Mouse (Mus musculus) CH12.LX (cell line): ENCODE measurements around the gene Hoxa13. TPM values are rescaled to one million over a fixed set of nuclear protein-coding genes. Genes with fewer than 3 reads are reported as not detected.

Source experiments
- DNase-seq: peaks from one replicate; pipeline ENCODE4 v3.0.0-alpha.2; 2013; ENCODE audit errors: extremely low read depth
- H3K27ac ChIP-seq: 2 replicates; pipeline ENCODE4 v1.5.1; 2012; ENCODE audit warnings: low read depth, mild to moderate bottlenecking, control low read depth, moderate library complexity; ENCODE audit not compliant: insufficient read depth
- H3K27me3 ChIP-seq: replicated peaks from 2 replicates; pipeline ENCODE3; 2012; ENCODE audit warnings: inconsistent platforms
- H3K36me3 ChIP-seq, 2 experiments: replicated peaks in 1 of 2; 2 replicates each; pipeline versions ENCODE3 to v1.6.1; 2012; ENCODE audit warnings: inconsistent platforms in 1 of 2, low read length in 1 of 2, mild to moderate bottlenecking in 1 of 2, mixed read lengths in 1 of 2, moderate library complexity in 1 of 2; ENCODE audit not compliant: control insufficient read depth in 1 of 2, insufficient read depth in 1 of 2
- H3K4me1 ChIP-seq, 2 experiments: 2 replicates each; pipeline ENCODE4 v1.6.1; 2012; ENCODE audit warnings: inconsistent platforms in 1 of 2, moderate library complexity in 1 of 2; ENCODE audit not compliant: insufficient read depth in 2 of 2, control insufficient read depth in 1 of 2
- H3K4me2 ChIP-seq: 2 replicates; pipeline ENCODE4 v1.6.1; 2012; ENCODE audit warnings: low read depth, mild to moderate bottlenecking, control low read depth; ENCODE audit not compliant: poor library complexity, insufficient read depth, severe bottlenecking
- H3K4me3 ChIP-seq, 3 experiments: fragments of 150-350 bp in 1 of 3; sonication (generic) in 1 of 3; replicated peaks in 1 of 3; 2 replicates each; pipeline versions ENCODE3 to v1.5.1; 2011 to 2012; ENCODE audit warnings: low read depth in 2 of 3, low read length in 2 of 3, mild to moderate bottlenecking in 2 of 3, moderate library complexity in 2 of 3, control low read depth in 1 of 3, improper control_type of control experiment in 1 of 3, inconsistent platforms in 1 of 3, mixed read lengths in 1 of 3; ENCODE audit not compliant: poor library complexity in 1 of 3
- H3K79me2 ChIP-seq: replicated peaks from 2 replicates; pipeline ENCODE4 v1.6.1; 2012; ENCODE audit warnings: mild to moderate bottlenecking, moderate library complexity; ENCODE audit not compliant: control insufficient read depth, poor library complexity, insufficient read depth, severe bottlenecking; ENCODE audit errors: extremely low read depth
- H3K9ac ChIP-seq: 2 replicates; pipeline ENCODE4 v1.6.1; 2012; ENCODE audit warnings: low read depth, mild to moderate bottlenecking, control low read depth, moderate library complexity; ENCODE audit not compliant: insufficient read depth
- H3K9me3 ChIP-seq: replicated peaks from 2 replicates; pipeline ENCODE3; 2012; ENCODE audit warnings: low read length, inconsistent platforms, mixed read lengths
- CHD1 ChIP-seq: IDR thresholded peaks from 2 replicates; pipeline ENCODE4 v1.6.1; 2012; ENCODE audit warnings: low read depth, low read length, improper control_type of control experiment, inconsistent platforms
- CTCF ChIP-seq, 2 experiments: IDR thresholded peaks in 1 of 2; conservative IDR thresholded peaks in 1 of 2; 2 replicates each; pipeline ENCODE4 v1.5.1; 2011 to 2012; ENCODE audit warnings: low read depth in 2 of 2, low read length in 2 of 2, improper control_type of control experiment in 1 of 2, inconsistent platforms in 1 of 2, mild to moderate bottlenecking in 1 of 2, moderate library complexity in 1 of 2
- E2F4 ChIP-seq: IDR thresholded peaks from 2 replicates; pipeline ENCODE4 v1.6.1; 2011; ENCODE audit warnings: low read depth, low read length, improper control_type of control experiment; ENCODE audit not compliant: insufficient replicate concordance
- EP300 ChIP-seq: IDR thresholded peaks from 2 replicates; pipeline ENCODE4 v1.6.1; 2011; ENCODE audit warnings: low read length, improper control_type of control experiment
- ETS1 ChIP-seq: conservative IDR thresholded peaks from 2 replicates; pipeline ENCODE4 v1.6.1; 2012; ENCODE audit warnings: low read depth, mild to moderate bottlenecking, inconsistent platforms, low read length, improper control_type of control experiment, moderate library complexity
- GABPA ChIP-seq: IDR thresholded peaks from 2 replicates; pipeline ENCODE4 v1.6.1; 2012; ENCODE audit warnings: low read depth, low read length, improper control_type of control experiment, inconsistent platforms; ENCODE audit not compliant: insufficient replicate concordance
- MAFK ChIP-seq: IDR thresholded peaks from 2 replicates; pipeline ENCODE4 v1.6.1; 2011; ENCODE audit warnings: low read length, improper control_type of control experiment; ENCODE audit not compliant: insufficient replicate concordance
- MXI1 ChIP-seq: IDR thresholded peaks from 2 replicates; pipeline ENCODE4 v1.6.1; 2011; ENCODE audit warnings: mild to moderate bottlenecking, low read depth, low read length, improper control_type of control experiment
- POLR2AphosphoS2 ChIP-seq: IDR thresholded peaks from 2 replicates; pipeline ENCODE4 v1.6.1; 2011; ENCODE audit warnings: low read depth, low read length, improper control_type of control experiment
- RAD21 ChIP-seq: IDR thresholded peaks from 2 replicates; pipeline ENCODE4 v1.6.1; 2011; ENCODE audit warnings: low read depth, mild to moderate bottlenecking, low read length, improper control_type of control experiment, moderate library complexity
- RCOR1 ChIP-seq: conservative IDR thresholded peaks from 2 replicates; pipeline ENCODE4 v1.6.1; 2012; ENCODE audit warnings: low read depth, mild to moderate bottlenecking, inconsistent platforms, low read length, improper control_type of control experiment
- SMC3 ChIP-seq: IDR thresholded peaks from 2 replicates; pipeline ENCODE4 v1.6.1; 2011; ENCODE audit warnings: low read depth, low read length, improper control_type of control experiment
- ZMIZ1 ChIP-seq: IDR thresholded peaks from 2 replicates; pipeline ENCODE4 v1.6.1; 2012; ENCODE audit warnings: low read depth, mild to moderate bottlenecking, inconsistent platforms, low read length, improper control_type of control experiment
- ZNF384 ChIP-seq: IDR thresholded peaks from 2 replicates; pipeline ENCODE4 v1.6.1; 2012; ENCODE audit warnings: low read depth, low read length, improper control_type of control experiment, inconsistent platforms
- dilution Hi-C: fragments of 300-500 bp; cut with MboI; formaldehyde crosslinking; loops from 2 replicates; pipeline ENCODE4 v1.14.3; 2020; ENCODE audit warnings: low sequenced_read_pairs; ENCODE audit not compliant: extremely low pct_unique_long_range_greater_than_20kb, extremely low pct_ligation_motif_present
- in situ Hi-C: fragments of 300-500 bp; cut with MboI; formaldehyde crosslinking; loops from 3 replicates; pipeline ENCODE4 v1.14.3; 2019; ENCODE audit warnings: low sequenced_read_pairs, low pct_ligation_motif_present, low pct_unique_long_range_greater_than_20kb, mixed read lengths
- polyA plus RNA-seq: library from polyadenylated mRNA; unstranded; fragments of >175 nt; gene quantifications from 2 replicates; pipeline ENCODE4 v1.2.1, GENCODE M21; 2012; ENCODE audit warnings: low read depth; ENCODE audit not compliant: insufficient read length
- total RNA-seq, 2 experiments: library from RNA; depleted of rRNA; stranded (reverse); fragments of 300-350 nt in 1 of 2; fragments of >200 nt in 1 of 2; gene quantifications; 2 replicates each; pipeline ENCODE4 v1.2.3; 2012 to 2014

Gene Hoxa13
- total and polyA plus RNA-seq, 3 experiments: 0.17 TPM; not detected in 2

DNA sequence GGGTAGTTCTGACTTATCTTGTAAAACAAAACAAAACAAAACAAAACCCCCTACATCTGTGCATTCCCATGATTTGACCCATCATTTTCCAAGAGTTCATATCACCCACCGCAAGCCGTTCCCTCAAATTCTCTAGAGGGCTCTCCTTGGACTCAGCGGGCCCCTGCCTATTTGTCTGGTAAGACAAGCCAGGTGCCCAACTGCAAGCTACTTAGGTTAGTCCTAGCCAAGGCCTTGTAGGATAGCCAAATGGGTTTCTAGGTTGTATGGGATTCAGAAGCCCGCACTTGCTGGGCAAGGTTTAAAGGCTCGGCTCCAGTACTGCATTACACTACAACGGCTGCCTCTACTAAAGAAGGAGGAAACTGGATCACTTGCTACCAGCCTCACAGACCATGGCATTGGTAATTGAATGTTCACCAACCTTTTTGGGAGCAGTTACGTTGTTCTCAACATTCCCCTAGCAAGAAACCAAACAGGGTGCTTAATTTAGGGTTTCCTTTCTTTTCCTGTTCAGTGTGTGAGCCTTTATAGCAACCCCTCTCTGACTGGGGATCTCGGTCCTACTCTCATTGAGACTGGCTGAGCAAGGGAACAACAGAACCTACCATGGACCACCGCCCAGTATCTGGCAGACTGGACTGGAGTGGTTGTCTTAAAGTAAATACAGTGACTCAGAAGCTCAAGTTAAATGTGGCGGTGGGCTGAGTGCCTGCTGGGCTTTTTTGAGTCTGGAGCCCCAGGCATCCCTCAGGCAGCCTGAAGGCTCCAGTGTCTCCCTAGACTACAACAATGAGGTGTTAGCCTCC, 23.1 kb downstream of the Hoxa13 start:
- in situ Hi-C loops: no loop called here
- DNase-seq: no peak
- Histone ChIP-seq H3K9ac (no peak overlapping the region), H3K4me2 (no peak overlapping the region), H3K36me3 (peaks cover 3 to 42% of the 10 kb centered on the region in 2 experiments), H3K27ac (no peak overlapping the region), H3K27me3 (no peaks in the 10 kb centered on the region), H3K4me1 (peaks cover 0 to 12% of the 10 kb centered on the region in 2 experiments; a peak in 2 of 4 replicates), H3K9me3 (peaks cover 33% of the 10 kb centered on the region), H3K4me3 (no peak overlapping the region), H3K79me2 (no peaks in the 10 kb centered on the region)
- TF ChIP-seq CHD1 (no peak), GABPA (no peak), EP300 (no peak), POLR2AphosphoS2 (no peak), ETS1 (no peak), ZNF384 (no peak), RAD21 (no peak), ZMIZ1 (no peak), CTCF (conservative IDR thresholded peaks at IDR 0.05 in 1 of 2, IDR thresholded peaks at IDR 0.05 in 1 of 2; ENCODE audit: low read depth in 2 of 2, low read length in 2 of 2) (no peak), MAFK (no peak)
- dilution Hi-C loops: no loop called here

DNA sequence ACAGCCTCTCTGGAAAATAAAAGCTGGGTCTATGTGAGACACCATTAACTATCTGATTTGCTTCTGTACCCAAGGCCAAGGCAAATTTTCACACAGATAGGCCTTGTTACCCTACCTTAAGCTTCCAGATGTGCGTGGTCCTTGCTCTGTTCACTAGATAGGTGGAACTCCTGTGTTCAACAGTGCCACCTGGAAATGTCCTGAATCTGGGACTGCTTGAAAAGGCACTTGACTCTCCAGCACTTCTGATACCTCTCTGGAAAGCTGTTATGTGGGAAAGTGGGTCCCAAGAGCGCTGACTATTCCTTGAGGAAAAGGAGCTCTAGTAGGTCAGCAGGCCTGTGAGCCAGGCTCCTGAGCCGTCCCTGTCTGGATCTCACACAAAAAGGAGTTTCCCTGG, 23.9 kb downstream of the Hoxa13 start:
- no peak for TF ChIP-seq E2F4
- TF ChIP-seq MXI1: no peak
- no peak for TF ChIP-seq RCOR1
- TF ChIP-seq POLR2AphosphoS2: no peak
- no peak for TF ChIP-seq SMC3
- TF ChIP-seq, all 38 proteins: peak for 0
- H3K79me2 ChIP-seq: no peaks in the 10 kb centered on the region
- H3K4me2 ChIP-seq: no peak overlapping the region
- peaks cover 39% of the 10 kb centered on the region for H3K9me3 ChIP-seq
- H3K27ac ChIP-seq: no peak overlapping the region
- peaks cover 7 to 49% of the 10 kb centered on the region in 2 experiments for H3K36me3 ChIP-seq
- dilution Hi-C loops (no loop called here), in situ Hi-C loops (no loop called here)
- no peaks in the 10 kb centered on the region for H3K27me3 ChIP-seq
- DNase-seq: no peak
- peaks cover 0 to 12% of the 10 kb centered on the region in 2 experiments; a peak in 2 of 4 replicates for H3K4me1 ChIP-seq
- H3K9ac ChIP-seq: no peak overlapping the region
- H3K4me3 ChIP-seq: no peak overlapping the region
